10 mouse cellular contexts compared by ENCODE assay signal in the genomic region with DNA sequence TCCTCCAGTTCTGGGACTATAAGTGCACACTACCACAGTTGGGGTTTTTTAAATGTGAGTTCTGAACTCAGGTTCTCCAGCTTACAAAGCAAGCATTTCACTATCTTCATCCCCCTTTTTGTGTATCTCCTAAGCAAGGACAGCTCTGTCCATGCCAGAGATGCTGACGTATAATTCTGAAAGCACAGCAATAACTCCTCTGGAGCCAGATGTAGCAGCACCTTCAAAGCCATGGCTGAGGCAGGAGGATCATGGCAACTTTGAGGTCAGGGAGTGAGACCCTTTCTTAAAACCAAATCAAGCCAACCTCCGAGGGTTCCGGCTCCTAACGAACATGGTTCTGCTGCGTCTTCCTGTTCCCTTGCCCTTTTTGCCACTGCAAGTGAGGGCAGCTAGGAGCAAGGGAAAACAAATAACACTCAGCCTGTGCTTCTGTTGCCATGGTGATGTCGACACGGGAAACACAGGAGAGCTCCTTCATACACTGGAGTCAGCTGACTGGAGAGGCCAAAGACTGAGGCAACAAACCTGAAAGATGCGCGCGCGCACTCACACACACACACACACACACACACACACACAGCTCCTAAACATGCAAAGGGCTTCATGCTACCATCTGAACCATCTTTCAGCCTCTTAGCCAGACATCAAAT. TPM values are rescaled to one million over a fixed set of nuclear protein-coding genes. Genes with fewer than 3 reads are reported as not detected.
DNase-seq lines count a peak whose midpoint lies in the region; ATAC-seq and TF ChIP-seq lines count a peak whose summit lies in the region.
"Had no signal": no experiment of that assay in that cellular context is flagged by ENCODE, and none has a peak within 500 bp of the region (broad histone marks: within the 10 kb centered on the region; RNA-seq: fewer than 3 reads in every experiment).

No protein-coding gene starts in this region.

- H3K27me3 ChIP-seq in forebrain, embryonic 12.5 days, result no peaks in the 10 kb centered on the region
- H3K27me3 ChIP-seq in lung, embryonic 14.5 days (ENCODE audit: insufficient read depth, low read length), result no peaks in the 10 kb centered on the region
- no peaks in the 10 kb centered on the region for H3K27me3 ChIP-seq in neural tube, embryonic 14.5 days (ENCODE audit: control insufficient read depth, insufficient read depth, low read length)

- H3K4me2 ChIP-seq in forebrain, embryonic 12.5 days, result peak overlapping the region; percentile 24; the same call in 1 of the 2 replicates
- H3K4me2 ChIP-seq in lung, embryonic 14.5 days, result no peak overlapping the region
- 0 out of 2 replicates have a peak overlapping the region, but pooled peaks have one; percentile 6 for H3K4me2 ChIP-seq in neural tube, embryonic 14.5 days (ENCODE audit: low read depth, low read length)

- H3K9me3 ChIP-seq in forebrain, embryonic 12.5 days, result peaks cover 3% of the 10 kb centered on the region; the same call in 1 of the 2 replicates
- H3K9me3 ChIP-seq in lung, embryonic 14.5 days (ENCODE audit: low read depth, low read length), result no peaks in the 10 kb centered on the region
- no peaks in the 10 kb centered on the region for H3K9me3 ChIP-seq in neural tube, embryonic 14.5 days (ENCODE audit: control insufficient read depth, low read length)
- H3K9me3 ChIP-seq: heart, embryonic 10.5 days had no signal

- no peak overlapping the region for H3K4me3 ChIP-seq in forebrain, embryonic 12.5 days (replicated peaks)
- H3K4me3 ChIP-seq in lung, embryonic 14.5 days (ENCODE audit: low read depth, low read length), result no peak overlapping the region
- no peak overlapping the region for H3K4me3 ChIP-seq in neural tube, embryonic 14.5 days (ENCODE audit: low read depth, low read length)
- H3K4me3 ChIP-seq: heart, embryonic 10.5 days had no signal

- peaks cover 36% of the 10 kb centered on the region for H3K4me1 ChIP-seq in forebrain, embryonic 12.5 days
- H3K4me1 ChIP-seq in lung, embryonic 14.5 days (ENCODE audit: insufficient read depth), result no peaks in the 10 kb centered on the region
- H3K4me1 ChIP-seq in neural tube, embryonic 14.5 days (ENCODE audit: control insufficient read depth, insufficient read depth, low read length), result peaks cover 17% of the 10 kb centered on the region

- TF ChIP-seq CTCF in lung, embryonic 14.5 days (IDR thresholded peaks at IDR 0.05; ENCODE audit: low read depth), result no peak

- H3K27ac ChIP-seq in forebrain, embryonic 12.5 days, result peak overlapping the region; percentile 95
- H3K27ac ChIP-seq in lung, embryonic 14.5 days (ENCODE audit: low read depth), result no peak overlapping the region
- H3K27ac ChIP-seq in neural tube, embryonic 14.5 days (ENCODE audit: low read depth, low read length), result peak overlapping the region; percentile 84
- H3K27ac ChIP-seq: heart, embryonic 10.5 days had no signal

- intact Hi-C loops in left cerebral cortex, postnatal 25 days (cut with DNase I), result loop anchor here (2.0 kb wide), 1 partner anchor 15 kb away; the partner anchor contains the start of gene Celf3

- no peaks in the 10 kb centered on the region for H3K36me3 ChIP-seq in forebrain, embryonic 12.5 days (replicated peaks)
- H3K36me3 ChIP-seq in lung, embryonic 14.5 days (ENCODE audit: insufficient read depth), result no peaks in the 10 kb centered on the region
- no peaks in the 10 kb centered on the region for H3K36me3 ChIP-seq in neural tube, embryonic 14.5 days (ENCODE audit: control insufficient read depth, insufficient read depth, low read length)
- H3K36me3 ChIP-seq: heart, embryonic 10.5 days had no signal

- ATAC-seq in forebrain, embryonic 12.5 days (ENCODE audit: low FRiP score), result peak; percentile 79
- peak; percentile 38; the same call in 1 of the 2 replicates for ATAC-seq in lung, embryonic 14.5 days (ENCODE audit: insufficient read depth)
- peak; percentile 82 for ATAC-seq in neural tube, embryonic 14.5 days (ENCODE audit: low read depth)

- no peak overlapping the region for H3K9ac ChIP-seq in forebrain, embryonic 12.5 days
- no peak overlapping the region for H3K9ac ChIP-seq in lung, embryonic 14.5 days
- no peak overlapping the region for H3K9ac ChIP-seq in neural tube, embryonic 14.5 days (replicated peaks; ENCODE audit: low read depth, low read length)

- DNase-seq in left cerebral cortex, postnatal 25 days (ENCODE audit: low spot score in 2 of 2), result peak; percentile 34 to 52
- DNase-seq in left cerebral cortex, adult 18-20 months (ENCODE audit: low spot score in 2 of 2), result no peak
- DNase-seq in lung, embryonic 14.5 days, result no peak
- DNase-seq in thymus, postnatal 0 days (ENCODE audit: low spot score), result no peak
- DNase-seq in spleen, postnatal 14 days (ENCODE audit: low spot score in 2 of 2), result no peak
- DNase-seq in kidney, adult 9 months, result no peak

- WGBS in forebrain, embryonic 12.5 days, result 27% methylated on average over 11 of the region's 11 CpGs
- 40% methylated on average over 11 of the region's 11 CpGs for whole genome bisulfite sequencing in lung, embryonic 14.5 days
- WGBS in neural tube, embryonic 14.5 days, result 29% methylated on average over 11 of the region's 11 CpGs

RNA-seq across cellular contexts. Expression of gene Celf3, which starts 14.0 kb away (rescaled TPM):
- total RNA-seq in left cerebral cortex, postnatal 25 days (2021), result 100 to 1,000 TPM; 166 to 170 TPM
- 100 to 1,000 TPM; 147 to 160 TPM for total RNA-seq in left cerebral cortex, adult 18-20 months (2021)
- 218 and 251 TPM in 2 replicates for polyA plus RNA-seq in forebrain, embryonic 12.5 days (2016; fragmentation: Nextera tagmentation; extraction: Ambion mirVana)
- polyA plus RNA-seq in lung, embryonic 14.5 days (2014; fragmentation: Nextera tagmentation; extraction: Ambion mirVana), result 0.99 and 2.0 TPM in 2 replicates
- 232 and 319 TPM in 2 replicates for polyA plus RNA-seq in neural tube, embryonic 14.5 days (2014; fragmentation: Nextera tagmentation; extraction: Ambion mirVana)
- 0.39 and 0.74 TPM in 2 replicates for polyA plus RNA-seq in thymus, postnatal 0 days (2015; fragmentation: Nextera tagmentation; extraction: Ambion mirVana)
- polyA plus RNA-seq: spleen, adult 2 months had no signal

RNA-seq across cellular contexts. Expression of gene Riiad1, which starts 16.1 kb away (rescaled TPM):
- total RNA-seq in left cerebral cortex, postnatal 25 days (2021), result 1 to 10 TPM; 4.2 to 5.3 TPM
- total RNA-seq in left cerebral cortex, adult 18-20 months (2021), result 1 to 10 TPM; 6.4 to 7.8 TPM
- 18.1 and 19.7 TPM in 2 replicates for polyA plus RNA-seq in forebrain, embryonic 12.5 days (2016; fragmentation: Nextera tagmentation; extraction: Ambion mirVana)
- 2.0 and 2.5 TPM in 2 replicates for polyA plus RNA-seq in lung, embryonic 14.5 days (2014; fragmentation: Nextera tagmentation; extraction: Ambion mirVana)
- 14.6 and 17.5 TPM in 2 replicates for polyA plus RNA-seq in neural tube, embryonic 14.5 days (2014; fragmentation: Nextera tagmentation; extraction: Ambion mirVana)
- 6.2 and 6.6 TPM in 2 replicates for polyA plus RNA-seq in thymus, postnatal 0 days (2015; fragmentation: Nextera tagmentation; extraction: Ambion mirVana)

RNA-seq across cellular contexts. Expression of gene Oaz3, which starts 20.3 kb away (rescaled TPM):
- not detected for total RNA-seq in left cerebral cortex, postnatal 25 days (2021)
- total RNA-seq in left cerebral cortex, adult 18-20 months (2021), result not detected
- polyA plus RNA-seq in forebrain, embryonic 12.5 days (2016; fragmentation: Nextera tagmentation; extraction: Ambion mirVana), result 1.0 and 1.3 TPM in 2 replicates
- polyA plus RNA-seq in lung, embryonic 14.5 days (2014; fragmentation: Nextera tagmentation; extraction: Ambion mirVana), result 0.29 TPM in 1 of 2 replicates, not detected in the other
- 0.76 and 1.7 TPM in 2 replicates for polyA plus RNA-seq in neural tube, embryonic 14.5 days (2014; fragmentation: Nextera tagmentation; extraction: Ambion mirVana)
- 0.37 and 0.95 TPM in 2 replicates for polyA plus RNA-seq in thymus, postnatal 0 days (2015; fragmentation: Nextera tagmentation; extraction: Ambion mirVana)
- polyA plus RNA-seq: spleen, adult 2 months had no signal

RNA-seq across cellular contexts. Expression of gene Mrpl9, which starts 20.9 kb away (rescaled TPM):
- total RNA-seq in left cerebral cortex, postnatal 25 days (2021), result 10 to 100 TPM; 37.8 to 38.9 TPM
- 10 to 100 TPM; 36.9 to 37.1 TPM for total RNA-seq in left cerebral cortex, adult 18-20 months (2021)
- 63.2 and 63.9 TPM in 2 replicates for polyA plus RNA-seq in forebrain, embryonic 12.5 days (2016; fragmentation: Nextera tagmentation; extraction: Ambion mirVana)
- polyA plus RNA-seq in lung, embryonic 14.5 days (2014; fragmentation: Nextera tagmentation; extraction: Ambion mirVana), result 64.6 and 66.0 TPM in 2 replicates
- 59.5 and 64.1 TPM in 2 replicates for polyA plus RNA-seq in neural tube, embryonic 14.5 days (2014; fragmentation: Nextera tagmentation; extraction: Ambion mirVana)
- 63.5 and 73.6 TPM in 2 replicates for polyA plus RNA-seq in thymus, postnatal 0 days (2015; fragmentation: Nextera tagmentation; extraction: Ambion mirVana)

RNA-seq across cellular contexts. Expression of gene Tdrkh, which starts 51.0 kb away (rescaled TPM):
- total RNA-seq in left cerebral cortex, postnatal 25 days (2021), result 10 to 100 TPM; 35.1 to 37.9 TPM
- 10 to 100 TPM; 37.8 to 39.0 TPM for total RNA-seq in left cerebral cortex, adult 18-20 months (2021)
- polyA plus RNA-seq in forebrain, embryonic 12.5 days (2016; fragmentation: Nextera tagmentation; extraction: Ambion mirVana), result 67.2 and 67.8 TPM in 2 replicates
- 8.8 and 10.0 TPM in 2 replicates for polyA plus RNA-seq in lung, embryonic 14.5 days (2014; fragmentation: Nextera tagmentation; extraction: Ambion mirVana)
- 51.5 and 52.5 TPM in 2 replicates for polyA plus RNA-seq in neural tube, embryonic 14.5 days (2014; fragmentation: Nextera tagmentation; extraction: Ambion mirVana)
- 34.3 and 39.1 TPM in 2 replicates for polyA plus RNA-seq in thymus, postnatal 0 days (2015; fragmentation: Nextera tagmentation; extraction: Ambion mirVana)

Comparison
In these comparisons a context has a peak if more than half of its experiments do, and no peak if none do; other contexts are left out.
1. DNase-seq: peak in left cerebral cortex, postnatal 25 days (2 of 2); none in left cerebral cortex, adult 18-20 months (0 of 2), lung, embryonic 14.5 days (single experiment), thymus, postnatal 0 days (single experiment), spleen, postnatal 14 days (0 of 2) and kidney, adult 9 months (single experiment).
2. RNA of gene Celf3, which starts 14.0 kb away (polyA plus RNA-seq): 232 to 319 TPM in neural tube, embryonic 14.5 days and 218 to 251 TPM in forebrain, embryonic 12.5 days; 0.99 to 2.0 TPM in lung, embryonic 14.5 days and 0.39 to 0.74 TPM in thymus, postnatal 0 days; every median in the first group is over 10 times any median in the second.
3. Peak in every context shown above with its lines, with median percentiles within 50 percentile points of each other: ATAC-seq.